Mouse (Mus musculus): Measurements from ENCODE around the gene Tst. TPM values are rescaled to one million over a fixed set of nuclear protein-coding genes. Genes with fewer than 3 reads are reported as not detected.

Gene Tst
- total and polyA plus RNA-seq, 2 experiments from 2014 or later = 34.4 to 34.8 TPM

- Histone ChIP-seq H3K4me1 (ENCODE audit: insufficient read depth, low read length) (no peaks in the 10 kb centered on the region), H3K4me3 (ENCODE audit: low read depth, low read length) (no peak overlapping the region), H3K27ac (ENCODE audit: low read depth, low read length) (no peak overlapping the region), H3K9me3 (ENCODE audit: low read length) (no peaks in the 10 kb centered on the region), H3K27me3 (ENCODE audit: insufficient read depth, low read length) (no peaks in the 10 kb centered on the region), H3K36me3 (ENCODE audit: insufficient read depth, low read length) (no peaks in the 10 kb centered on the region), H3K9ac (replicated peaks; ENCODE audit: low read length, poor library complexity, severe bottlenecking) (no peak overlapping the region), H3K4me2 (ENCODE audit: low read depth, low read length, poor library complexity, severe bottlenecking) (no peak overlapping the region)
- WGBS = 70% methylated on average over 3 of the region's 3 CpGs
- DNase-seq (ENCODE audit: low spot score) = no peak
- no peak for ATAC-seq (ENCODE audit: low FRiP score)
- no peak for TF ChIP-seq CTCF (IDR thresholded peaks at IDR 0.05)
Measured at GRCm38 (mm10) chr15:78372796-78373195, 32.9 kb downstream of the Tst start.

GRCm38 (mm10) chr15:78369641-78370040 is 36.1 kb downstream of the Tst start:
- TF ChIP-seq CTCF (IDR thresholded peaks at IDR 0.05) = no peak
- DNase-seq (ENCODE audit: low spot score) (peak; percentile 78), ATAC-seq (ENCODE audit: low FRiP score) (peak; percentile 66)
- H3K27me3 ChIP-seq (ENCODE audit: insufficient read depth, low read length) = no peaks in the 10 kb centered on the region
- 0 out of 2 replicates have a peak overlapping the region, but pooled peaks have one; percentile 12 for H3K27ac ChIP-seq (ENCODE audit: low read depth, low read length)
- no peaks in the 10 kb centered on the region for H3K4me1 ChIP-seq (ENCODE audit: insufficient read depth, low read length)
- H3K4me2 ChIP-seq (ENCODE audit: low read depth, low read length, poor library complexity, severe bottlenecking) = no peak overlapping the region
- H3K4me3 ChIP-seq (ENCODE audit: low read depth, low read length) = no peak overlapping the region
- WGBS = 50% methylated on average over 1 of the region's 1 CpGs
- no peaks in the 10 kb centered on the region for H3K9me3 ChIP-seq (ENCODE audit: low read length)
- H3K9ac ChIP-seq (replicated peaks; ENCODE audit: low read length, poor library complexity, severe bottlenecking) = no peak overlapping the region
- no peaks in the 10 kb centered on the region for H3K36me3 ChIP-seq (ENCODE audit: insufficient read depth, low read length)

DNA sequence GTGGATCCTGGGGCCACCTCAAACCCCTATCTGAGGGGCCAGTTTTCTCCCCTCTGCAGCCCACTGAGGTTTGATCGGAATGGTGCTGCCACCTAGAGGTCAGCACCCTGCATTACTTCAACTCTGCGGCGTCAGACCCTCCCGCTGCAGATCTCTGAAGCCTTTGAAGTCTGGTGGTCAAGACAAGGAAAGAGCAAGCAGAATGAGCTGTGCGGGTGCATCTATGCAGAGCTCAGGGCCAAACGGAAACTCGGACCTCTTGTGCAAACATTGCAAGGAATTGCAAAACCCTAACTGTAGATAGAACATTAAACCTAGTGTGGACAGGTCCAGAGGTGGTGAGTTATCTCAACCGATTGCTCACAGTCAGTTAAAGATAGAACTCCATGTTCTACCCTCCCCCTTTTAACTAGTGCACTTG is 36.8 kb downstream of the Tst start:
- Histone ChIP-seq H3K27me3 (ENCODE audit: insufficient read depth, low read length) (no peaks in the 10 kb centered on the region), H3K4me1 (ENCODE audit: insufficient read depth, low read length) (no peaks in the 10 kb centered on the region), H3K9me3 (ENCODE audit: low read length) (no peaks in the 10 kb centered on the region), H3K36me3 (ENCODE audit: insufficient read depth, low read length) (no peaks in the 10 kb centered on the region), H3K9ac (replicated peaks; ENCODE audit: low read length, poor library complexity, severe bottlenecking) (no peak overlapping the region), H3K4me2 (ENCODE audit: low read depth, low read length, poor library complexity, severe bottlenecking) (no peak overlapping the region), H3K27ac (ENCODE audit: low read depth, low read length) (no peak overlapping the region), H3K4me3 (ENCODE audit: low read depth, low read length) (no peak overlapping the region)
- DNase-seq (ENCODE audit: low spot score) = peak; percentile 26
- TF ChIP-seq CTCF (IDR thresholded peaks at IDR 0.05) = peak; percentile 68
- 13% methylated on average over 8 of the region's 8 CpGs for WGBS
- ATAC-seq (ENCODE audit: low FRiP score) = no peak

GRCm38 (mm10) chr15:78367811-78368210 is 37.9 kb downstream of the Tst start:
- 78% methylated on average over 3 of the region's 3 CpGs for WGBS
- Histone ChIP-seq H3K4me3 (ENCODE audit: low read depth, low read length) (no peak overlapping the region), H3K27me3 (ENCODE audit: insufficient read depth, low read length) (no peaks in the 10 kb centered on the region), H3K9ac (replicated peaks; ENCODE audit: low read length, poor library complexity, severe bottlenecking) (no peak overlapping the region), H3K4me2 (ENCODE audit: low read depth, low read length, poor library complexity, severe bottlenecking) (no peak overlapping the region), H3K4me1 (ENCODE audit: insufficient read depth, low read length) (no peaks in the 10 kb centered on the region), H3K9me3 (ENCODE audit: low read length) (no peaks in the 10 kb centered on the region), H3K27ac (ENCODE audit: low read depth, low read length) (no peak overlapping the region), H3K36me3 (ENCODE audit: insufficient read depth, low read length) (no peaks in the 10 kb centered on the region)
- no peak for TF ChIP-seq CTCF (IDR thresholded peaks at IDR 0.05)
- ATAC-seq (ENCODE audit: low FRiP score) = no peak
- no peak for DNase-seq (ENCODE audit: low spot score)

- ATAC-seq (ENCODE audit: low FRiP score) (no peak), DNase-seq (ENCODE audit: low spot score) (no peak)
- Histone ChIP-seq H3K9me3 (ENCODE audit: low read length) (no peaks in the 10 kb centered on the region), H3K9ac (replicated peaks; ENCODE audit: low read length, poor library complexity, severe bottlenecking) (no peak overlapping the region), H3K27me3 (ENCODE audit: insufficient read depth, low read length) (no peaks in the 10 kb centered on the region), H3K4me2 (ENCODE audit: low read depth, low read length, poor library complexity, severe bottlenecking) (no peak overlapping the region), H3K27ac (ENCODE audit: low read depth, low read length) (no peak overlapping the region), H3K4me3 (ENCODE audit: low read depth, low read length) (no peak overlapping the region), H3K4me1 (ENCODE audit: insufficient read depth, low read length) (no peaks in the 10 kb centered on the region), H3K36me3 (ENCODE audit: insufficient read depth, low read length) (no peaks in the 10 kb centered on the region)
- no peak for TF ChIP-seq CTCF (IDR thresholded peaks at IDR 0.05)
- 79% methylated on average over 8 of the region's 8 CpGs for WGBS
Measured at GRCm38 (mm10) chr15:78366875-78367274, 38.8 kb downstream of the Tst start.

DNA sequence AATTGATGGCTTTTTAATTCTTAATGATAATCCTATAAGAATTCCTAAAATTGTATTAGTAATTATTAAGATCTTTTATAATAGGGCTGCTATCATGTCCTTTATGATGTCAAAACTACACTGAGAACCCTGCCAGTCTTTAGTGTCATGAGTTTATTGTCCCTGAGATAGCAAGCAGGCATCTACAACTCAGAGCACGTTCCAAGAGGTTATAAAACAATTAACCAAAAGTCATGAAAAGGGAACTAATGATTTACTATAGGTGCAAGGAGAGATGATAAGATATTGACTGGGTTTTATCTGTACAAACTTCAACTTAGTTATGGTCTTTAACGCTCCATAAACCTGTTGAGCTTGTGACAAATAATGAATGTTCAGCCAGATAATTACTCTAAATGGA is 39.8 kb downstream of the Tst start:
- Histone ChIP-seq H3K27ac (ENCODE audit: low read depth, low read length) (no peak overlapping the region), H3K4me1 (ENCODE audit: insufficient read depth, low read length) (no peaks in the 10 kb centered on the region), H3K36me3 (ENCODE audit: insufficient read depth, low read length) (no peaks in the 10 kb centered on the region), H3K9me3 (ENCODE audit: low read length) (no peaks in the 10 kb centered on the region), H3K9ac (replicated peaks; ENCODE audit: low read length, poor library complexity, severe bottlenecking) (no peak overlapping the region), H3K27me3 (ENCODE audit: insufficient read depth, low read length) (no peaks in the 10 kb centered on the region), H3K4me2 (ENCODE audit: low read depth, low read length, poor library complexity, severe bottlenecking) (no peak overlapping the region), H3K4me3 (ENCODE audit: low read depth, low read length) (no peak overlapping the region)
- TF ChIP-seq CTCF (IDR thresholded peaks at IDR 0.05) = no peak
- no peak for ATAC-seq (ENCODE audit: low FRiP score)
- DNase-seq (ENCODE audit: low spot score) = no peak
- 85% methylated on average over 2 of the region's 2 CpGs for WGBS

All from midbrain, postnatal 0 days (tissue).